Mouse (Mus musculus): ENCODE data around the gene Rab11fip3. TPM values are rescaled to one million over a fixed set of nuclear protein-coding genes. Genes with fewer than 3 reads are reported as not detected.

The Rab11fip3 gene
- polyA plus RNA-seq, 1 experiment = 41.3 TPM

DNA sequence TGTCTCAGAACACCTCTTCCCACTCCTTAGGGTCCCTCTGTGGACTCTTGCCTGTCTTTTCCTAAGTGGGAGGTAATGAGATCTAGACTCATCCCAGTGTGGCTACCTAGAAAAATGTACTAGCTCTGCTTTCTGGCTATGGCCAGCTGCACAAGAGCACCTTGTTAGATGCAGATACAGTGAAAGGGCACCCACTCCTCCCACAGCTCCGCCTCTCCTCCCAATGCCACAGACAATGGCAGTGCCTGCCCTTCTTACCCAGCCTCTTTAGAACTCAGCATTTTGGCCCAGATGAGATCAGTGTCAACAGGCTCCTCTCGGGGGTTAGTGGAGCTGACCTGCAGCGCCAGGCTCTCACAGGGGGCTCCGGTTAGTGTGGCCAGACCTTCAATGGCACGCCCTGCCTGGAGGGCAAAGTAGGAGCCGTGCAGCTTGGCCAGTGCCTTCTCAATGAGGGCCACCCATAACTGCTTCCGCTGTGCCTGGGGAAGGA is 106.9 kb downstream of the Rab11fip3 start:
- DNase-seq (ENCODE audit: low read depth, low spot score) = no peak
- WGBS = 95% methylated on average over 7 of the region's 7 CpGs

DNA sequence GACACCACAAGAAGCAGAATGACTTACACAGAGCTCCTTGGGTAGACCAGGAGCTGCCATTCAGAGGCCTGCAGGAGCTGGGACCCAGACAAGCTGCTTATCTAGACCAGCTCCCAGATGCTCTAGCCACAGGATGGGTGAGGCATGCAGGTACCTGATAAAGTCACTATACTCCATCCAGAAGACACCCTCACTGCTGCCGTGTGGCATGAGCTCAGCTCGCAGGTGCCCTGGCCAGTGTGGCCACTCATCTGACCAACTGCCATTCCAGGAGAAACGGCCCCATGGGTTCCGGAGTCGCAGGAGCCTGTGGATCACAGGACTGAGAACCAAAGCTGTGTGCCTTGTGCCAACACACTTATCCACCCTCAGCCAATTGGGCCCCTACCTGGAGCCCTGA is 107.8 kb downstream of the Rab11fip3 start:
- no peak for DNase-seq (ENCODE audit: low read depth, low spot score)
- 95% methylated on average over 5 of the region's 5 CpGs for whole genome bisulfite sequencing

DNA sequence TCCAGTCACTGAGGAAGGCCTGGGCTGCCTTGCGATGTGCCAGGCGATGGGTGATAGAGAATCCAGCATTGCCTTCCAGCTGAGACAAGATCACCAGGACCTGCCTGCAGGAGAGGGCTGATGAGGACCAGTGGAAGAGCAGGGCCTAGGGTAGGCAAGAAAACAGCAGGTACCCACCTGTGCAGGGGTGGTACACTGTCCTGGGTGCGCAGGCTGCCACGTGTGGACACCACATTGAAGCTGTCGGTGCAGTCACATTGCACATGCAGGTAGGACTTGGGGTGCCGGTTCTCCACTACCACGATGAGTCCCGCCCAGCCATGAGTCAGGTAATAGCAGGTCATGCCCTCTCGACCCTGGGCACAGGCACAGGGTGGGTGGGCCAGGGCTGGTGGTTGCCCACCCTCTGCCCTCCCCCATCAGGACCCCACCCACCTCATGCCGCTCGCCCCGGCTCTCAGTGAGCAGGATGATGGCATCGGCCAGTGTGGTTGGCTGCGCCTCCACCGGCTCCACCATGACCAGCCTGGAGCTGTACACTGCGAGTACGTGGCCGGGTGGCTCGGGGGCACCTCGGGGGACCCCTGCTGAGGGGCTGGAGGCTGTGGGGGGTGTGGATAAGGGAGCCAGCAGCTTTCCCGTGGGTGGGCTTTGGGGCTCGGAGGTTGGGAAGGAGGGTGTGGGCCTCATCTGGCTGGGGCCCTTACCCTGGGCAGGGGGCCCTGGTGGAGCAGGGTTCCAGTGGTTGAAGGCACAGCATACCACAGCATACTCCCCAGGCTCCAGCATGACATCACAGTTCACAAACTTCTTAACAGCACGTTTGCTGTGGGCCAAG is 109.5 kb downstream of the Rab11fip3 start:
- WGBS = 89% methylated on average over 23 of the region's 23 CpGs

DNA sequence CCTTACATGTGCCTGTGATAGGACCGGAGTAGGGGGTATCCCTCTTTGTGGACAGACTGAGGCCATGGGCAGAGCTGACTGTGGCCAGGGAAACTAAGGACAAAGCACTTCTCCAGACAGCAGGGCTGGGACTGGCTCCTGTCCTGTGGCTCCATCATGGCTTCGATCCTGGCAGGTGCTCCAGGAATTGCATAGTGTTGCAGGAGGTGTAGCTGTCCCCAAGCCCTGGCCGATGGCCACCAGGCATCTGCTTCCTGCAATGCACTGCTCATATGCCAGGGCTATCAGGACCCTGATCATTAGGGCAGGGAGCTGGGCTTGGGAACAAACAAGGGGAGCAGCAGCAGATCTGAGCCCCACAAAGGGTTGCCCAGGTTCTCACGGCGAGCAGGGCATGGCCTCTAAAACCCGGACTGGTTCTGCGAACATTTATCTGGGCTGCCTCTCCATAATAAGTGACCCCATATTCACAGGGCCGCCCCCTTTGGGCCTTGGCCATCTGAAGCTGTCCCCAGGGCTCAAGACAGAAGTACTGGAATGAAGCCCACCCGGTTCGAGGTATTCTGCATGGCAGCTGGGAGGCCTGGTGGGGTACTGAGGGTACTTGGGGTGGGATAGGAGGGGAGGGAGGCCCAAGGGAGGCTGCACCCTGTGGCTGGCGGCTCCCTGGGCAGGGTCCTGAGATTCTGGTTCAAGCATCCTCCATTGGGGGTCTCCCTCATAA is 110.4 kb downstream of the Rab11fip3 start:
- 94% methylated on average over 11 of the region's 11 CpGs for WGBS
- DNase-seq (ENCODE audit: low read depth, low spot score) = no peak

More for the DNA sequence above, 109.5 kb downstream of the Rab11fip3 start:
- no peak for DNase-seq (ENCODE audit: low read depth, low spot score)

DNA sequence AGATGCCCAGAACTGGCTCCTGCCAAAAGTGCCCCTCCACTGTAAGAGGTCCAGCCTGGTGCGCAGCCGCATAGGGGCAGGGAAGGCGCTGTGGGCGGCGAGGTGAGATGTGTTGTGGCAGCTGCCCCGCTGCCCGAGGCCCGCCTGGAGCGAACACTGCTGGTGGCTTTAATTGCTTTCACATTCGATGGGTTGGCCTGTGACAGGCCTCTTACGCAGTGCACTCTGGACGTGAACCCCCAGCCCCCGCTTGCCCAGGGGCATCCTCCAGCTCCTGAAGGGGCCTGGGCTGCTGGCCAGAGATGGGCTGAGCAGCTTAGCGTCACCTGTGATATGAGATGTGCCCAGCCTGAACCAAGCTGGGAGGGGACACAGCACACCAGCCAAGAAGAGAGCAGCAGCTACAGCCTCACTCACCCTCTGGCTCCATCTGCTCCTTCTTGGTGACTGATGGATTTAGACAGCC is 111.7 kb downstream of the Rab11fip3 start:
- WGBS = 85% methylated on average over 14 of the region's 14 CpGs
- DNase-seq (ENCODE audit: low read depth, low spot score) = no peak

DNA sequence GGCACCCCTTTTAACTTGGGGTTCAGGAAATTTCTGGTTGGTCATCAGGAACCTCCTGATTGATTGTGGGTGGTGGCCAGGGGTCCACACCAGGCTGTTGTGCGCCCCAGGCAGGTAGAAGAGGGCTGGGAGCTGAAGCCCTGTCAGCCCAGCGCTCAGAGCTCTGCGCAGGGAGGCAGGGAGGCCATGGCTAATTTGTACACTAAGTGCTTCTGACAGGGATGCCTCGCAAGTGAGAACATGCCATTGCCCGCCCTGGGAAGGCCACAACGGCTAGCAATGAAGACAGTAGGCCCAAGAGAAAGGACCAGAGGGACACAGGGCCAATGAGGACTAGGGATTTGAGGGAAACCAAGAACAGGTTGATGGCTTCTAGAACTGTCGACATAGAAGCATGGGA is 112.7 kb downstream of the Rab11fip3 start:
- 89% methylated on average over 7 of the region's 7 CpGs for WGBS
- no peak for DNase-seq (ENCODE audit: low read depth, low spot score)

DNA sequence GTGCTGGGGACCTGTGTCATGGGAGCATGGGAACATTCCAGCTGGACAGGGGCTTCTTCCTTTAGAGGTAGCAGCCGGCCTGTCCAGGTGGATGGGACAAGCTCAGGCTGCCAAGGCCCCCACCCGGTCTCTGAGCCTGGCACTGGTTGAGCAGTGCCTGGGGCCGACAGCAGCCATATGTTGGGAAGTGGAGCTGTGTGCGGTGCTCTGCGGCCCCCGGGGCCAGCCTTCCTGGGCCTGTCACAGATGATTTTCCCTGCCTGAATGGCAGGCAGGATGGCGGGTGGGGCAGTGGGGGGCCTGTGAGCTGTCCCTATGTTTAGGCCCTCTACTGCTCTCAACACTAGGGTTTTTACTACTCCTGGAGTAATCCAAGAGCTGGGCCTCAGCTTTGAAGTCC is 113.2 kb downstream of the Rab11fip3 start:
- no peak for DNase-seq (ENCODE audit: low read depth, low spot score)
- WGBS = 80% methylated on average over 7 of the region's 7 CpGs

DNA sequence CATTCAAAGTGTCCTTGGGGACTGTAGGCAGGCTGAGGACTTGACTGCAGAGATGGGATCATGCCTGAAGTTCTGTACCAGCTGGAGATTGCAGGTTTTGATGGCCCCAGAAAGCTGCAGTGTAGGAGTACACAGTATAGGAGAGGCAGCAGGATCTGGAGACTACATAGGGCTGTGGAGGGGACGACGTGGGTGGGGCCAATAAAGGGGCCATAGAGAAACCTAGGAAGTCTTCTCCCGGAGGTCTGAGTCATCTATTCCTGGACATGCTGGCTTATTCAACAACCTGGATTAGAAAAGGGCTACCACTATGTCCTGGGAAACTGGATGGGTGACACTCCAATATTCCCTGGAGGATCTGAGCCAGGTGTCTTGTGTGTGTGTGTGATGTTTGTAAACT is 113.6 kb downstream of the Rab11fip3 start:
- DNase-seq (ENCODE audit: low read depth, low spot score) = no peak
- WGBS = 15% methylated on average over 3 of the region's 3 CpGs

DNA sequence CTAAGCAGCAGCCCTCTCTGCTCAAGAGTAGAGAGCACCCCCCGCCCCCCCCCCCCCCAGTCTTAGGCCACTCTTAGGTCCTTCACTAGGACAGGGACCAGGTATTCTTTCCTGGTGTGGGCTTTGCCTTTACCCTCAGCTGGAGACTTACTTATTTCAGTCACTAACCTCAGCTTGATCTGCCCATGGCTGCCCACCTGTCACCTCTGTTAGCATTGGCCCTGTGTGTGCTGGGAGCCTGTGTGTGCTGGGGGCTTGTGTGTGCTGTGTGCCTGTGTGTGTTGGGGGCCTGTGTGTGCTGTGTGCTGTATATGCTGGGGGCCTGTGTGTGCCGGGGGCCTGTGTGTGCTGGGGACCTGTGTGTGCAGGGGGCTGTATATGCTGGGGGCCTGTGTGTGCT is 114.7 kb downstream of the Rab11fip3 start:
- DNase-seq (ENCODE audit: low read depth, low spot score) = no peak
- 66% methylated on average over 2 of the region's 2 CpGs for WGBS

DNA sequence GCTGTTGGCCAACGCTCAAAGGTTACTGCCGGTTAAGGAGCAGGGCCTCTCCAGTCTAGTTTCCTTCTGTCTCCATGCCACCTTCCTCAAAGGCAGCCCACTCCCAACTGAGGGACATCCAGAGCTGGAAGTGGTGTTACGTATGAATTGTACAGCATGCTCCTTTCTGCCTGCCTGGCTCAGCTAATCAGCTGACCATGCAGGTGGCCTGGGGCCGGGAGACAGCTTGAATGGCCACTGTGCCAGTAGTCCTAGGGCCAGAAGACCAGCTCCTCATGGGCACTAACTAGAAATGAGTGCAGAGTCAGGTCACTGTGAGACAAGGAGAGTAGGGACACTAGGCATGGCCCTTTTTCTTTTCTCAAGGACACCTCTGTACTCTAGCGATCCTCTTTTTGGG is 116.2 kb downstream of the Rab11fip3 start:
- WGBS = 71% methylated on average over 5 of the region's 5 CpGs

DNA sequence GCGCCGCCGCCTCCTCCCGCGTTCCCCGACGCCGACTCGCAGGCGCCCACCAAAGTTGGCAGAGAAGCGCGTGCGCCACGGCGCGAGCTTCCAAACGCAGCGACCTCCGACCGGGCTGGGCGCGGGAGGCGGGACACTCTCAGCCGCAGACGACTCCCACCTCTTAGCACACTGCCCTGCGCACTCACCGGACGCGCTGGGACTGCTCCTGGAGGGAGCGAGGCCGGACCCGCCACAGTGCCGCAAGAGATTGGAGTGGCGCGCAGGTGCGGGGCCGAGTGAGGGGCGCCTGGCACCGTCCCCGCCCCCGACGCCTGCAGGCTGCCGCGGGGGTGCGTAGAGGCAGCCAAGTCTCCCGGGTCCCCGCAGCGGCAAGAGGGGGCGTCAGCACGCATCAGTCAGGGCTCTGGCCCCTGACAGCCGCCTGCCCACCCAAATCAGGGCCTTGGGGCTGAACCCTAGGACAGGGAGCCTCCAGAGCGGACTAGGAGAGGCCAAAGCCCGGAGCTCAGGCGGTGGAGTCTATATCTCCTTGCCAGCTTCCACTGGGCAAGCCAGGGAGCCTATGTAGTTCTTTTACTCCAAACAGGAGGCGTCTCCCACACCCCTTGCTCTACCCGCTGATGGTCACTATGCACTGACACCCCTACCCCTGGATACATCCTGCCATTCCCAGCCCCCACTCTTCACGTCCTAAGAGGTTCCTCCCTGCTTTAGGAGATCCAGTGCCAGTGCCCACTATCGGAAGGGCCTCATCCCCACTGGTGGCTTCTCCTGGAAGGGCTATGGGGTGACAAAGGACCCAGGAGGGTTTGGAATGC is 117.3 kb downstream of the Rab11fip3 start, which contains the start of gene A930017K11Rik:
A930017K11Rik (minus strand) TSS at position 763 of the 821 bp plus-strand sequence.
- DNase-seq (ENCODE audit: low read depth, low spot score) = no peak
- WGBS = 2% methylated on average over 58 of the region's 58 CpGs

More for the DNA sequence above, 116.2 kb downstream of the Rab11fip3 start:
- no peak for DNase-seq (ENCODE audit: low read depth, low spot score)

DNA sequence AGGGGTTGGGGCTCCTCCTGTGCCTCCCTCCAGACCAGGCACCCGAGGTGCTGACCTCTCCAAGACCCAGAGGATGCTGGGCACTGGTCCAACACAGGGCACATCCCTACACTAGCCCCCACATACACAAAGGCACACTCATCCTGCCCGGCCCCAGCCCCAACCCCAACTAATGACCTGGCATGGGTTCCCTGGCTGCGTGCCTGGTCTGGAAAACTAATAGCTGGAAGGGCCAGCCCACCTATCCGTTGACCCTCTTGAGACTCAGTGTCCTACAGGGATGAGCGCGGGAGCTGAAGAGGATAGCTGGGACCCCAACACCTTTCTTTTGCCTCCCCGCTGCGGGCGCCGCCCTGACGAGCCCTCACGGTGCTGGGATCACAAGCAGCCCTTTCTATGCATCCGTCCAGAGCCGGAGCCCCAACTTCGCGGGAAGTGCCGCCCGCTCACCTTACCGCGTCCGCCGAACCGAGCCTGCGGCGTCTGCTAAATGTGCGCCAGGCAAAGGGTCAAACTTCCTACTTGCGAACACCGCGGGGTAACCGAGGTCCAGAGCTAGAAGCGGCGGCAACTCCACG is 118.0 kb downstream of the Rab11fip3 start:
- 1% methylated on average over 33 of the region's 33 CpGs for WGBS
- no peak for DNase-seq (ENCODE audit: low read depth, low spot score)

DNA sequence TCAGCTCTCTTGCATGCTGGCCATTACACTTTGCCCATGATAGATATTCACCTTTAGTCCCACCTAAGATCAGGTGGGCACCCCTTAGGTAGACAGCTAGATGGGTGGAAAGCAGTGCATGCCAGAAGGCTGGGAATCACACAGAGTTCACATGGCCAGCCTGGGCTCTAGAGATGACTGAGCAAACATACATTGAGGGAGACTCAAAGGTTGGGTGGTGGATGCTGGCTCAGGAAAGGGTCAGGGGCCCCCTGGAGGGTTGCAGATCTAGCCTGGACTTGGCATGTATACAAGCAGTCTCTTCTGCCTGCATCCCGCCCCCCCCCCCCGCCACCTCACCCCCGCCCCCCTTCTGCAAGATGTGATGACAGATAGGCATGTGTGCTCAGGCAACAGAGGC is 118.6 kb downstream of the Rab11fip3 start:
- DNase-seq (ENCODE audit: low read depth, low spot score) = no peak
- WGBS = 12% methylated on average over 3 of the region's 3 CpGs

DNA sequence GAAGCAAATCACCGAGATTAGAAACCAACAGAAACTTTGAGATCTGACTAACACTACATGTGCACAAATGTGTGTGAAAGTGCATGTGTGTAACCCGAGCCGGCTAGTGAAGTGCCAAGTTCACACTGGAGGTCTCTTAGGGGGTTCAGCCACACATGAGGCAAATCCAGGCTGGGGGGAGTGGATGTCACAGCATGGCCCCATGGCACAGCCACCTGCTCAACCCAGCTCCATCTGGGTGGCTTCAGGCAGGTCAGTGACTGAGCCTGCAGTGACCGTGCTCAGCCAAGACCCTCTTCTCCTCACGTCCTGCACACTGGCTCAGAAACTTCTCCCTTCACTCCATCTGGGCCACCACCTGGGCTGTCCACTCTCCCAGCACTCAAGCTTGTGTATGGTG is 119.4 kb downstream of the Rab11fip3 start:
- 68% methylated on average over 5 of the region's 5 CpGs for WGBS

DNA sequence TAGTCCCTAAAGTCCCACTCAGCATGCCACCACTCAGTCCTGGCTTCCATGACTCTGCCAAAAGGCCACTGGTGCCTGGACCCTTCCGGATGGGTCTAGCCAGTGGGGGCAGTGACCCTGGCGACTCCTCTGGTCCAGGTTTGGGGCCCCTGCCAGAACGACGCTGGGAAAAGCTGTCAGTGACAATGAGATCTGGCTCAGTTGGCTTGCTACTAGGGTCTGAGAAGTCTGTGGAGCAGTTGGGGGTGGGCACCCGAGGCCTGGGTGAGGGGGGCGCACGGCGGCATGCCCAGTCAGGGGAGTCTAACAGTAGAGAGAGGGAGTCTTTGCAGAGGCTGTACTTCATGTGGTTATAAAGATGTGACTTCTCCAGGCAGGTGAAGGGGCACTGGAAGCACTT is 121.3 kb downstream of the Rab11fip3 start:
- WGBS = 79% methylated on average over 8 of the region's 8 CpGs
- DNase-seq (ENCODE audit: low read depth, low spot score) = no peak

More for the DNA sequence above, 119.4 kb downstream of the Rab11fip3 start:
- no peak for DNase-seq (ENCODE audit: low read depth, low spot score)

DNA sequence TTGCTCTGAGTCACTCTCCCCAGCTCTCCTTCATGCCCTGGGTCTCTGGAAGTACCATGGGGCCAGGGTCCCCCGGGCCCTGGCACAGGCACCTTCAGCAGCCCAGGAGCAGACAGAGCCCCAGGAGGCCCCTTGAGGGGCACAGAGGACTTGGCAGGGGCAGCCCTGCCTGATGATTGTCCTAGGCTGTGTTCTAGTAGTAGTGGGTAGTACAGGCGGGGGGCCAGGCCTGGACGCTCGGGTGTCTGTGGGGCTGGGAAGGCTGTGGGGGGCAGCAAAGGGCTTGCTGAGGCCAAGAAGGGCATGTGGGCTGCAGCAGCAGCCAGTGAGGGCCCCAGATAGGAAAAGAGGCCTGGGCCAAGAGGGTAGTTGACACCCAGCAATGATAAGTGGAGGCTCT is 121.8 kb downstream of the Rab11fip3 start:
- WGBS = 82% methylated on average over 4 of the region's 4 CpGs

DNA sequence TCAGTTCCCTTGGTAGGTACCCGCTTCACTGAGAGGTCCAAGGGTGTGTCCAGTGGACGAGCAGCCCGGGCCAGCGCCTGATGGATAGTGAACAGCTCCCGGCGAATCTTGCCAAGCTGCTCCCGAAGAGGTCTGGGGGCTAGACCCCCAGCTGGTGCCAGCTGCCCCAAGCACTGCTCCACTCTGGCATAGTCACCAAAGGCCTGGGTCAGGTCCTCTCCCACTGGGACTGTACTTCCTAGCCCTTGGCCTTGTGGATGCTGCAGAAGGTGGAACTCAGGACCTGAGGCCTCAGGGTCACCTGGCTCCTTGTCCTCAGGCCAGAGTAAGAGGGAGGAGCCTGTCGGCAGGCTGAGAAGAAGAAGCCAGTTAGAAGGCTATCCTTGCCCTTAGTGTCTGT is 122.5 kb downstream of the Rab11fip3 start:
- no peak for DNase-seq (ENCODE audit: low read depth, low spot score)
- 82% methylated on average over 8 of the region's 8 CpGs for WGBS

More for the DNA sequence above, 121.8 kb downstream of the Rab11fip3 start:
- no peak for DNase-seq (ENCODE audit: low read depth, low spot score)

DNA sequence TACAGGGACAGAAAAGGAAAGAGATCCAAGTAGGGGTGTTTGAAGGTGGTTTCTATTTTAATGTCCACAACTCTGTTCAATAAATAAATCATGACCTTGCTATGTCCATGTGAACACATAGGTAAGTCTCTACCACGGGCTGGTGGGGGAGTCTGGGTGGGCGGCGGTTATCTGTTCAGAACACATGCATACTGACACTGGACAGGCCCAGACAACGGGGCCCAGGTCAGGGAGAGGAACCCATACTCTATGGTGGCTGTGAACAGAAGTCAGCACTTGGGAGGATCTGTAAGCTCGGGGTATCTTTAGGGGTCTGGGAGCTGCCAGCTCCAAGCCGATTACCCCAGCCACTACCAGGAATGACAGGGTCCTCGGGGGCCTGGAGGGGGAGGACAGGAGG is 123.0 kb downstream of the Rab11fip3 start:
- 72% methylated on average over 7 of the region's 7 CpGs for whole genome bisulfite sequencing
- no peak for DNase-seq (ENCODE audit: low read depth, low spot score)

DNA sequence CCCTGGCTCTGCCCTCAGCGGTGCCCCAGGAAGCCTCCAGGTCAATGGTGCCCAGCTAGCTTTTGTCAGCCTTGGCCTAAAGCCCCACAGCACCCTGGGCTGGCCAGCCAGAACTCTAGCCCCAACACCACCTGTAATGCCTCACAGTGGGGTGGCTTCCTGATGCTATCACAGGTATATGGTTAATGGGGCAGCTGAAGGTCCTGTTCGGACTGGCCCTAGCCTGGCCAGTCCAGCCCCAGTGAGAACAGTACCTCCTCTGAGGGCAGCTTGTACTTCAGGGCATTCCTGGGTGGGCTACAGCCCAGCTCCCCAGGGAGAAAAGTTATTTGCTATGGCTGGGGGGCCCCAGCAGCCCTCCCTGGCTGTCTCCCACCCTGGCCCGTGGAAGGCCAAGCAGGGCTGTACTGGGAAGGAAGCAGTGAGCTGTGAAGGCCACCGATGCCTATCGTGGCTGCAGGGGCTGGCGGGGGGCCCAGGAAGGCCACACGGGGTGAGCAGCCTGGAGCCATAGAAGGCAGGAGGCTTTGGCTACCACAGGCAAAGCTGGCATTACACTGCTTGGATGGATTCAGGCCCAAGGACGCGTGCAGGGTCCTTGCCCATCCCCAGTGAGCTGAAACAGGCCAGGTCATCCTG is 123.7 kb downstream of the Rab11fip3 start:
- DNase-seq (ENCODE audit: low read depth, low spot score) = no peak
- 74% methylated on average over 9 of the region's 9 CpGs for WGBS

Data from large intestine, adult 2 months (tissue).